Mouse (Mus musculus): Measurements from ENCODE around the gene Cdhr3.

DNA sequence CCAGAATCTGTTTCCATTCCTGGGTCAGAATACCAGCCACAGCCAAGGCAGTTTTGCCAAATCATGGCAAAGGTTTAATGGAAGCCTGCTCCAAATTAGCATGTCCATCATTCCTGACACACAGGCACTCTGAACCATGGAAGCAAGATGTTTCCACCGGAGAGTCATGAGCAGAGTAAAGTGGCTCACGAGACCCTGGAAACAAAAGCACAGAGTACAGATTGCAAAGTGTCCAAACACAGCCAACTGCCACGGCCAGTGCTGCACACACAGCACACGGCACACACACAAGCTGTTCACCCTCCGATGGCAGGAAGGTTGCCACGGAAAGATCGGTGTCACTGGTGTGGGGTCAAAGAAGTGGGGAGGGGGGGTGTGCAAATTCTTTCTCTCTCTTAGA is 36.0 kb upstream of the Cdhr3 start:
- TF ChIP-seq POLR2A (IDR thresholded peaks at IDR 0.05; ENCODE audit: low read depth, low read length) (no peak), CTCF (conservative IDR thresholded peaks at IDR 0.05; ENCODE audit: insufficient read depth, insufficient read length, low read depth, low read length) (no peak)

Measured in kidney, adult 2 months (tissue).